Mouse (Mus musculus): ENCODE measurements around the gene Zfp78. TPM values are rescaled to one million over a fixed set of nuclear protein-coding genes. Genes with fewer than 3 reads are reported as not detected.
"Not testable (repeated sequence)": the region's sequence is repeated elsewhere in the genome, so short reads cannot be mapped to it uniquely, and the experiment has no call there.

Zfp78 gene
- polyA plus RNA-seq, 1 experiment from 2014 or later = 4.2 TPM

DNA sequence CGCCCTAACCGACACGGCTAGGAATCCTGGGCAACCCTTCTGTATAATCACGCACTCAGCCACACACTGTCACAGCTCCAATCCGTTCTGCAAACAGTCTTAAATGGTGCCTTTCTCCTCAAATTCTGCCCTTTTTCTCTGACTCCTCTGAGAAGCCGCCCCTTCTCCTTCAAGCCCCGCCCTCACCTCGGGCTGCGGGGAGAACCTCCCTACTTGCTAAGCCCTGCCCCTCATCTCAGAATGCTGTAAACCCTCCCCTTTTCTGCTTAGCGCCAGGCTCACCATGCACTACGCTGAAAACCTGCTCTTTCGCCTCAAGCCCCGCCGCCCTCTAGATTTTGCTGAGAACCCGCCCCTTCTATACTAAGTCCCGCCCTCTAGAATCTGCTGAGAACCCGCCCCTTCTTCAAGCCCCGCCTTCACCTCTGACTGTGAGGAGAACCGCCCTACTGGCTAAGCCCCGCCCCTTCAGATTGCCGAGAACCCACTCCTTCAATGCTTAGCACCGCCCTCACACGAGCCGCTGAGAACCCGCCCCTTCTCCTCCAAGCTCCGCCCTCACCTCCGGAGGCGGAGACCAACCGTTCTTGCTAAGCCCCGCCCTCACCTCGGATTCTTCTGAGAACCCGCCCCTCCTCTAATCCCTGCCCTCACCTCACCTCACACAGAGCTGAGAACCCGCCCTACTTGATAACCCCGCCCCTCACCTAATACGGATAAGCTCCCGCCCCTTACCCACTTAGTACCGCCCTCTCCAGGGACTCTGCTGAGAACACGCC is 623 bp upstream of the Zfp78 start:
- no peaks in the 10 kb centered on the region for H3K27me3 ChIP-seq
- peaks cover 10% of the 10 kb centered on the region for H3K4me1 ChIP-seq
- peak overlapping the region; percentile 94 for H3K27ac ChIP-seq (replicated peaks)
- under 1% methylated on average over 38 of the region's 38 CpGs for WGBS
- ATAC-seq (ENCODE audit: insufficient number of reproducible peaks, low FRiP score, low TSS enrichment, low read depth) = peak; percentile 94
- peak overlapping the region; percentile 72 for H3K4me2 ChIP-seq (replicated peaks)
- peak overlapping the region; percentile 62 for H3K4me3 ChIP-seq (replicated peaks)
- peak overlapping the region; percentile 28 for H3K9ac ChIP-seq
- H3K9me3 ChIP-seq (replicated peaks) = no peaks in the 10 kb centered on the region
- H3K36me3 ChIP-seq = no peaks in the 10 kb centered on the region

GRCm38 (mm10) chr7:6364761-6365160 is 1.7 kb downstream of the Zfp78 start:
- no peak for ATAC-seq (ENCODE audit: insufficient number of reproducible peaks, low FRiP score, low TSS enrichment, low read depth)
- Histone ChIP-seq H3K36me3 (no peaks in the 10 kb centered on the region), H3K9ac (no peak overlapping the region), H3K4me2 (replicated peaks) (no peak overlapping the region), H3K27ac (replicated peaks) (no peak overlapping the region), H3K9me3 (replicated peaks) (no peaks in the 10 kb centered on the region), H3K4me1 (peaks cover 10% of the 10 kb centered on the region), H3K27me3 (no peaks in the 10 kb centered on the region), H3K4me3 (replicated peaks) (no peak overlapping the region)
- WGBS = 52% methylated on average over 1 of the region's 1 CpGs

- Histone ChIP-seq H3K27ac (replicated peaks) (no peak overlapping the region), H3K4me2 (replicated peaks) (no peak overlapping the region), H3K4me3 (replicated peaks) (no peak overlapping the region), H3K4me1 (peaks cover 6% of the 10 kb centered on the region; the same call in 1 of the 2 replicates), H3K27me3 (no peaks in the 10 kb centered on the region), H3K9me3 (replicated peaks) (no peaks in the 10 kb centered on the region), H3K36me3 (no peaks in the 10 kb centered on the region), H3K9ac (no peak overlapping the region)
- ATAC-seq (ENCODE audit: insufficient number of reproducible peaks, low FRiP score, low TSS enrichment, low read depth) = no peak
- 91% methylated on average over 5 of the region's 5 CpGs for WGBS
These were observed 4.1 kb downstream of the Zfp78 start for GRCm38 (mm10) chr7:6367185-6367584.

- not testable (repeated sequence) for H3K36me3 ChIP-seq; H3K27ac ChIP-seq (replicated peaks); H3K4me1 ChIP-seq; H3K4me2 ChIP-seq (replicated peaks); H3K27me3 ChIP-seq; ATAC-seq (ENCODE audit: insufficient number of reproducible peaks, low FRiP score, low TSS enrichment, low read depth); H3K4me3 ChIP-seq (replicated peaks); H3K9me3 ChIP-seq (replicated peaks); H3K9ac ChIP-seq
- WGBS = 80% methylated on average over 5 of the region's 5 CpGs
These were observed 5.1 kb downstream of the Zfp78 start for GRCm38 (mm10) chr7:6368146-6368545.

GRCm38 (mm10) chr7:6369460-6369859 is 6.4 kb downstream of the Zfp78 start:
- ATAC-seq (ENCODE audit: insufficient number of reproducible peaks, low FRiP score, low TSS enrichment, low read depth) = no peak
- 85% methylated on average over 3 of the region's 3 CpGs for WGBS

DNA sequence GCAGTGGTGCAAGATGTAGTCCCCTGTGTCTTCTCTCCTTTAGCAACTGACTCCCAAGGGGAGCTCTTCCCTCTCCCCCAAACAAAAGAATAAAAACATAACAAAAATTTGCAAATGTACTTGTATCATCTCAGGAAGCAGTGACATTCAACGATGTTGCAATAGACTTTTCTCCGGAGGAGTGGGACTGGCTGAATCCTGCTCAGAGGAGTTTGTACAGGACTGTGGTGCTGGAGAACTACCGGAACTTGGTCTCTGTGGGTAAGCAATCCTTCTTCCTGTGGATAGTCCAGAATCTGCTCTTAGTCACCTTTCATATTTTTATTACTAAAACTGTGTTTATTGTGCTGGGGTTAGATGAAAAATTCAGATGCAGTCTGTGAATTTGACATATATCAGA is 9.9 kb downstream of the Zfp78 start:
- no peak for ATAC-seq (ENCODE audit: insufficient number of reproducible peaks, low FRiP score, low TSS enrichment, low read depth)

More at GRCm38 (mm10) chr7:6369460-6369859, 6.4 kb downstream of the Zfp78 start:
- Histone ChIP-seq H3K36me3 (no peaks in the 10 kb centered on the region), H3K27ac (replicated peaks) (no peak overlapping the region), H3K4me2 (replicated peaks) (no peak overlapping the region), H3K9me3 (replicated peaks) (no peaks in the 10 kb centered on the region), H3K9ac (no peak overlapping the region), H3K4me3 (replicated peaks) (no peak overlapping the region), H3K4me1 (no peaks in the 10 kb centered on the region; the same call in 1 of the 2 replicates), H3K27me3 (no peaks in the 10 kb centered on the region)

GRCm38 (mm10) chr7:6378441-6378840 is 15.4 kb downstream of the Zfp78 start:
- no peak for ATAC-seq (ENCODE audit: insufficient number of reproducible peaks, low FRiP score, low TSS enrichment, low read depth)
- Histone ChIP-seq H3K9ac (no peak overlapping the region), H3K27me3 (no peaks in the 10 kb centered on the region), H3K27ac (replicated peaks) (no peak overlapping the region), H3K36me3 (peaks cover 8% of the 10 kb centered on the region; the same call in 1 of the 2 replicates), H3K4me1 (peaks cover 9% of the 10 kb centered on the region), H3K4me3 (replicated peaks) (no peak overlapping the region), H3K9me3 (replicated peaks) (no peaks in the 10 kb centered on the region), H3K4me2 (replicated peaks) (no peak overlapping the region)
- 89% methylated on average over 8 of the region's 8 CpGs for WGBS

More for the DNA sequence above, 9.9 kb downstream of the Zfp78 start:
- H3K9me3 ChIP-seq (replicated peaks) = no peaks in the 10 kb centered on the region
- no peak overlapping the region for H3K27ac ChIP-seq (replicated peaks)
- H3K4me2 ChIP-seq (replicated peaks) = no peak overlapping the region
- 82% methylated on average over 3 of the region's 3 CpGs for WGBS
- no peaks in the 10 kb centered on the region for H3K27me3 ChIP-seq
- no peaks in the 10 kb centered on the region for H3K36me3 ChIP-seq
- H3K4me1 ChIP-seq = no peaks in the 10 kb centered on the region
- H3K9ac ChIP-seq = no peak overlapping the region
- H3K4me3 ChIP-seq (replicated peaks) = no peak overlapping the region

- 70% methylated on average over 2 of the region's 2 CpGs for WGBS
These were observed 18.4 kb downstream of the Zfp78 start for GRCm38 (mm10) chr7:6381431-6381830.

GRCm38 (mm10) chr7:6383044-6383455 is 20.0 kb downstream of the Zfp78 start, which contains the start of gene Zfp28:
Gene Zfp28 (plus strand): TSS chr7:6383295.
- Histone ChIP-seq H3K4me3 (replicated peaks) (peak within 1 kb of the TSS; percentile 73), H3K36me3 (peaks cover 8% of the 10 kb centered on the region; the same call in 1 of the 2 replicates), H3K4me1 (peaks cover 15% of the 10 kb centered on the region), H3K4me2 (replicated peaks) (peak within 1 kb of the TSS; percentile 83), H3K9ac (peak within 1 kb of the TSS; percentile 68), H3K27ac (replicated peaks) (no peak within 1 kb of the TSS; the same call in 1 of the 2 replicates), H3K9me3 (replicated peaks) (no peaks in the 10 kb centered on the region), H3K27me3 (no peaks in the 10 kb centered on the region)
- ATAC-seq (ENCODE audit: insufficient number of reproducible peaks, low FRiP score, low TSS enrichment, low read depth) = peak; percentile 95
- 0% methylated on average over 28 of the region's 28 CpGs for whole genome bisulfite sequencing

More at GRCm38 (mm10) chr7:6381431-6381830, 18.4 kb downstream of the Zfp78 start:
- H3K9ac ChIP-seq = no peak overlapping the region
- H3K36me3 ChIP-seq = peaks cover 8% of the 10 kb centered on the region; the same call in 1 of the 2 replicates
- no peak overlapping the region for H3K4me2 ChIP-seq (replicated peaks)
- no peaks in the 10 kb centered on the region for H3K27me3 ChIP-seq
- no peak overlapping the region for H3K4me3 ChIP-seq (replicated peaks)
- H3K4me1 ChIP-seq = peaks cover 15% of the 10 kb centered on the region
- no peaks in the 10 kb centered on the region for H3K9me3 ChIP-seq (replicated peaks)
- ATAC-seq (ENCODE audit: insufficient number of reproducible peaks, low FRiP score, low TSS enrichment, low read depth) = no peak
- H3K27ac ChIP-seq (replicated peaks) = no peak overlapping the region

GRCm38 (mm10) chr7:6384011-6384410 is 20.9 kb downstream of the Zfp78 start:
- H3K4me1 ChIP-seq = peaks cover 15% of the 10 kb centered on the region
- peaks cover 2% of the 10 kb centered on the region; the same call in 1 of the 2 replicates for H3K36me3 ChIP-seq
- H3K27me3 ChIP-seq = no peaks in the 10 kb centered on the region
- H3K4me2 ChIP-seq (replicated peaks) = peak overlapping the region; percentile 83
- ATAC-seq (ENCODE audit: insufficient number of reproducible peaks, low FRiP score, low TSS enrichment, low read depth) = no peak
- H3K27ac ChIP-seq (replicated peaks) = no peak overlapping the region
- H3K4me3 ChIP-seq (replicated peaks) = peak overlapping the region; percentile 73
- no peak overlapping the region for H3K9ac ChIP-seq
- H3K9me3 ChIP-seq (replicated peaks) = no peaks in the 10 kb centered on the region
- WGBS = 66% methylated on average over 8 of the region's 8 CpGs

- no peaks in the 10 kb centered on the region for H3K27me3 ChIP-seq
- H3K9me3 ChIP-seq (replicated peaks) = no peaks in the 10 kb centered on the region
- H3K27ac ChIP-seq (replicated peaks) = no peak overlapping the region
- H3K4me3 ChIP-seq (replicated peaks) = no peak overlapping the region
- no peak for ATAC-seq (ENCODE audit: insufficient number of reproducible peaks, low FRiP score, low TSS enrichment, low read depth)
- H3K36me3 ChIP-seq = peaks cover 24% of the 10 kb centered on the region
- no peak overlapping the region for H3K4me2 ChIP-seq (replicated peaks)
- no peak overlapping the region for H3K9ac ChIP-seq
- 92% methylated on average over 8 of the region's 8 CpGs for WGBS
- H3K4me1 ChIP-seq = peaks cover 15% of the 10 kb centered on the region
These were observed 23.9 kb downstream of the Zfp78 start for GRCm38 (mm10) chr7:6386995-6387394.

All from embryonic facial prominence, embryonic 15.5 days (tissue).